Mouse (Mus musculus) large intestine, adult 2 months (tissue): ENCODE results near the gene C3. TPM values are rescaled to one million over a fixed set of nuclear protein-coding genes. Genes with fewer than 3 reads are reported as not detected.

ENCODE experiments used
- DNase-seq: peaks from one replicate; pipeline ENCODE4 v3.0.0-alpha.2; 2012; ENCODE audit warnings: low read depth, low spot score
- WGBS: fragments of 180-500 bp; shearing (Covaris S2); methylation state at CpG from one replicate; pipeline ENCODE4 v1.1.7; 2018; 5-methylcytosine and 5-hydroxymethylcytosine counted together
- polyA plus RNA-seq: library from polyadenylated mRNA; depleted of rRNA; stranded (reverse); fragments of >200 nt; gene quantifications from 2 replicates; pipeline ENCODE4 v1.2.3, GENCODE M21; 2012; rRNA removed

Gene C3
- polyA plus RNA-seq, 1 experiment: 72.7 TPM

DNA sequence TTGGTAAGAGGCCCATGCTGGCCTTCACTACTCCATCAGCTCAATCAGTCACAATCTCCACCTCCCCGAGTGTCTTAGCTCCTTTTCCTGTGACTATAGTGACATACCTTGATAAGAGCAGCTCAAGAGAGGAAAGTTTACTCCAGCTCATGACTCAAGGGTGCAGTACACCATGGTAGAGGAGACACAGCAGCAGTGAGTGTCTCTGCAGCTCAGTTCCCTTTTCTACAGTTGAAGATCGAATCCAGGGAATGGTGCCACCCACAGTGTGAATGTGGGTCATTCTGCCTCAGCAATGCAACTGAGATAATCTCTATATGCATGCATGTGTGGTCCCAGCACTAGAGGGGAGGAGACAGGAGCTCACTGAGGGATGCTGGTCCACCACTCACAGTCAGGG, 42.3 kb downstream of the C3 start:
- no peak for DNase-seq
- WGBS: 71% methylated on average over 2 of the region's 2 CpGs

GRCm38 (mm10) chr17:57182871-57183270, 45.1 kb downstream of the C3 start:
- WGBS: 40% methylated on average over 3 of the region's 3 CpGs
- DNase-seq: no peak

DNA sequence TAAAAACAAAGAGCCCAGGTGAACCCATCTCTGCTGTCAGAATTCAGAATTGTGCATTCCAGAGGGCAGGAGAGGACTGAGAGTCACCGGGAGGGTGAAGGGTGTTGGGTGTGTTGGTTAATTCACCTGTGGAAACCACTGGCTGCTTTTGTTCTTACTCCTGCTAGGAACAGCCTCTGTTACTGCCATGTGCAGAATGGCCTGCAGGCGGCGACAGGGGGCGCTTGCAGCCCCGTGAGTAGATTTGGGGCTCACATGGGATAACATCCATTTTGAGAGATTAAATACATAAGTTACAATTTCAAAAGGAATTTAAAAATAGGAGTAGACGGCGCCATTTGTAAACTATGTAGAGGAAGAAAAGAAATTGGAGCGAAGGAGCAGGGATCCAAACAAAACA, 47.6 kb downstream of the C3 start:
- no peak for DNase-seq
- 37% methylated on average over 8 of the region's 8 CpGs for WGBS

- no peak for DNase-seq
- 40% methylated on average over 4 of the region's 4 CpGs for WGBS
These were observed 54.6 kb downstream of the C3 start for GRCm38 (mm10) chr17:57173351-57173750.

DNA sequence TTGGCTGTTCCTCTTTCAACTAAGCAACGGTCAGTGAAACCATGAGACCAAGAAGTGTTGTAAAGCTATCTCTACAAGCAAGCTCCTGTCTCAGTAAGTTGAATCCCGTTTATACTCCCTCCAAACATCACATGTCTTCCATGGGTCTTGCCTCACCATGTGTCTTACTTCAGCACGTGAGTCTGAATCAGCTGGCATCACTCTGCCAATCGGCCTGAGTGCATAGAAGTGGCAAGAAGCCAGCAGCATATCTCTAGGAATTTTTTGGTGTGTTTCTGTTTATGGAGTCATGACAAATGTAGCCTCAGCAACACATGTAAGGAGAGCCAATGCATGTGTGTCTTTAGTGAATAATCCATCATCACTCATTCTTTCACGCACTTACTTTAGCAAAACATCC, 55.6 kb downstream of the C3 start:
- DNase-seq: no peak
- WGBS: 66% methylated on average over 5 of the region's 5 CpGs

DNA sequence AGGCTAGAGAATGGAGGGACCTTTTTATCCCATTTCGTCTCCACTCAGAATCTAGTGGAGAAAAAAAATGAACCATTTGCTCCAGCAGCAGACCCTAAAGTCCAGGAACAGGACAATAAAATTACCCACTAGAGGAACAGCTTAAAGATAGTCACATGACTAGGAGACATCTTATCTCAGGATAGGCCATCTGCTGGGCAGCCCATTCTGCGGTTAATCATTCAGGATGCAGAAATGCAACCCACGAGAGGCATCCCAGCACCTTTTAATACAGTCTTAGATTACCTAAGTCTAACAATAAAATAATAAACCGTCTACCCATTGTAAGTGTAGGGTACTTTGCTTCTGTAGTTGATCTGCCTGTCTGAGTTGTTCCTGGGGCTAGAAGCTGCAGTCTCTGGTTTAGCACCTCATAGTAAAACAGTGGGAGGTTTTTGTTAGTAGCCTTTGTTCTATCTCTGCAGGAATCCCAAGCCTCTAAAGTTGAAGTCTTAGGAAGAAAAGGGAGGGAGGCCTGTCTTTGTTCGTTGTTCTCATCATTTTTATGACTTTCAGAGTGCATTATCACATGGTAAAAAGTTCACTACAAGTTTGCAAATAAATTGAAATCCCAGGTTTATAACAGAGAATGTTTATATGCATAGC, 57.2 kb downstream of the C3 start:
- DNase-seq: no peak
- 50% methylated on average over 5 of the region's 5 CpGs for WGBS

GRCm38 (mm10) chr17:57166800-57167791, 60.8 kb downstream of the C3 start:
- WGBS: 18% methylated on average over 11 of the region's 11 CpGs
- peak; percentile 51 for DNase-seq

Other genes with a start within 250 kb of the C3 start
- 13.3 and 19.9 TPM in 2 replicates for gene Acer1, start 246.0 kb downstream of the C3 start, polyA plus RNA-seq
- gene Clpp, start 237.8 kb downstream of the C3 start, polyA plus RNA-seq: 124 and 128 TPM in 2 replicates
- 30.1 and 31.5 TPM in 2 replicates for gene Alkbh7, start 230.8 kb downstream of the C3 start, polyA plus RNA-seq
- gene Pspn, start 228.1 kb downstream of the C3 start, polyA plus RNA-seq: not detected in 2 replicates
- gene Gtf2f1, start 216.8 kb downstream of the C3 start, polyA plus RNA-seq: 37.4 and 43.8 TPM in 2 replicates
- gene Gm17949, start 216.7 kb downstream of the C3 start, polyA plus RNA-seq: not detected in 2 replicates
- 45.6 and 60.9 TPM in 2 replicates for gene Khsrp, start 196.6 kb downstream of the C3 start, polyA plus RNA-seq
- gene Slc25a41, start 186.5 kb downstream of the C3 start, polyA plus RNA-seq: not detected in 2 replicates
- 175 and 198 TPM in 2 replicates for gene Crb3, start 169.0 kb downstream of the C3 start, polyA plus RNA-seq
- 16.5 TPM in 2 replicates for gene Slc25a23, start 168.3 kb downstream of the C3 start, polyA plus RNA-seq
- gene Dennd1c, start 149.6 kb downstream of the C3 start, polyA plus RNA-seq: 7.2 and 10.8 TPM in 2 replicates
- gene Tubb4a, start 140.4 kb downstream of the C3 start, polyA plus RNA-seq: 3.2 and 4.2 TPM in 2 replicates
- gene Tnfsf9, start 122.8 kb downstream of the C3 start, polyA plus RNA-seq: 3.3 and 3.5 TPM in 2 replicates
- 0.23 and 0.27 TPM in 2 replicates for gene Cd70, start 78.4 kb downstream of the C3 start, polyA plus RNA-seq
- 0.92 and 1.1 TPM in 2 replicates for gene Tnfsf14, start 34.0 kb downstream of the C3 start, polyA plus RNA-seq
- gene Gpr108, start 20.3 kb upstream of the C3 start, polyA plus RNA-seq: 43.2 and 58.0 TPM in 2 replicates
- gene Trip10, start 21.3 kb upstream of the C3 start, polyA plus RNA-seq: 26.4 and 28.5 TPM in 2 replicates
- 8.8 and 9.4 TPM in 2 replicates for gene Vav1, start 51.0 kb upstream of the C3 start, polyA plus RNA-seq
- gene Adgre1, start 130.6 kb upstream of the C3 start, polyA plus RNA-seq: 5.3 and 10.5 TPM in 2 replicates